Mouse (Mus musculus): ENCODE measurements around the gene Unc13b. TPM values are rescaled to one million over a fixed set of nuclear protein-coding genes. Genes with fewer than 3 reads are reported as not detected.

The Unc13b gene
- polyA plus RNA-seq, 1 experiment from 2014 or later, result 3.9 TPM

- H3K9ac ChIP-seq, result no peak overlapping the region
- H3K4me1 ChIP-seq, result peaks cover 5% of the 10 kb centered on the region; the same call in 1 of the 2 replicates
- H3K4me3 ChIP-seq, result peak overlapping the region; percentile 68
- no peaks in the 10 kb centered on the region for H3K36me3 ChIP-seq
- H3K27me3 ChIP-seq, result peaks cover 31% of the 10 kb centered on the region
- WGBS, result 16% methylated on average over 8 of the region's 8 CpGs
- peak overlapping the region; percentile 97 for H3K4me2 ChIP-seq
- no peaks in the 10 kb centered on the region for H3K9me3 ChIP-seq
- no peak overlapping the region for H3K27ac ChIP-seq
- ATAC-seq (ENCODE audit: insufficient number of reproducible peaks, insufficient read depth, low FRiP score, low TSS enrichment, low read depth), result no peak
Observed at GRCm38 (mm10) chr4:43058392-43058752, 381 bp upstream of the Unc13b start.

DNA sequence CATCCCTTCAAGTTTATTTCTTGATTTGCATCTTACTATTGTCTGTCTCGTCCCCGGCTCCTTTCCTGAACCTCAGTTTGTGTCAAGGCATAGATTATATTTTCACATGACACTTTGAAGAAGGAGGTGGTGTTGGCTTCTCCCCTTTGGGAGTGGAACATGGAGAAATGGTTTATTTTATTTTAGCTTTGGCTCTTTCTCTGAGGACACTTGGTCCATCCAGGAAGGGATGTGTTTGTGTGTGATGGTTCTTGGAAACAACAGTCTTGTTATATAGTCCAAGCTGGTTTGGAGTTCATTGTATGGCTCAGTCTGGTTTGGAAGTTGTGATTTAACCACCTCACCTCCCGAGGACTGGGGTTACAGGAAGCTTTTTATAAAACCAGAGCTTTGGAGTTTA is 944 bp downstream of the Unc13b start:
- ATAC-seq (ENCODE audit: insufficient number of reproducible peaks, insufficient read depth, low FRiP score, low TSS enrichment, low read depth), result no peak
- no peaks in the 10 kb centered on the region for H3K36me3 ChIP-seq
- H3K4me3 ChIP-seq, result peak overlapping the region; percentile 68
- 36% methylated on average over 3 of the region's 3 CpGs for WGBS
- H3K4me2 ChIP-seq, result peak overlapping the region; percentile 97
- H3K27ac ChIP-seq, result no peak overlapping the region
- no peak overlapping the region; the same call in 1 of the 2 replicates for H3K9ac ChIP-seq
- H3K27me3 ChIP-seq, result peaks cover 31% of the 10 kb centered on the region
- peaks cover 5% of the 10 kb centered on the region; the same call in 1 of the 2 replicates for H3K4me1 ChIP-seq
- no peaks in the 10 kb centered on the region for H3K9me3 ChIP-seq

DNA sequence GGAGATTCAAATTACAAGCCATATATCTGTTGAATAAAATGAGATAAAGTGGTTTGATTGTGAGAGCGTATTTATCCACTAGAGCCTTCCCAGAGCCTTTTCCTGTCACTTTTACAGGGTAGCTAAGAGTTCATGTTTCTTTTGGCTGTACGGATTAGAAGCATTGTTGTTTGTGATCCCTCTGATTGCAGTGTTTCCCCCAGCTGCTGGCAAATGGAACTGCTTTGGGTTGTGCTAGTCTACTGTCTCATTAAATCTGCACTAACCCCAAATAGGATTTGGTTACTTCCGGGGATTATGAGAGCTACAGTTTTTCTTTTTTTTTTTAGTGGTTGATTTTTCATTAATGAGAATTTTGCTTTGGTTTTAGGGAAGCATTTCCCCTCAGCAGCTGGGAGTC is 1.5 kb downstream of the Unc13b start:
- ATAC-seq (ENCODE audit: insufficient number of reproducible peaks, insufficient read depth, low FRiP score, low TSS enrichment, low read depth), result no peak
- Histone ChIP-seq H3K27ac (no peak overlapping the region), H3K4me3 (no peak overlapping the region), H3K27me3 (peaks cover 31% of the 10 kb centered on the region), H3K4me1 (peaks cover 5% of the 10 kb centered on the region; the same call in 1 of the 2 replicates), H3K36me3 (no peaks in the 10 kb centered on the region), H3K9ac (no peak overlapping the region), H3K9me3 (no peaks in the 10 kb centered on the region), H3K4me2 (no peak overlapping the region)
- WGBS, result 38% methylated on average over 3 of the region's 3 CpGs

DNA sequence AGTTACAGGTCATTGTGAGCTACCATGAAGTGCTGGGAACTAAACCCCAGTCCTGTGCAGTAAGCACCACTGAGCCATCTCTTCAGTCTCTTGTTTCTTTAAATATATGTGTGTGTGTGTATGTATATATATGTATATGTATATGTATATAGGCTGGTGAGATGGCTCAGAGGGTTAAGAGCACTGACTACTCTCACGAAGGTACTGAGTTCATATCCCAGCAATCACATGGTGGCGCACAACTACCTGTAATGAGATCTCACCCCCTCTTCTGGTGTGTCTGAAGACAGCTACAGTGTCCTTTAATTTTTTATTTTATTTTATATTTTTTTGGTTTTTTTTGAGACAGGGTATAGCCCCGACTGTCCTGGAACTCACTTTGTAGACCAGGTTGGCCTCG is 6.7 kb downstream of the Unc13b start:
- Histone ChIP-seq H3K4me2 (no peak overlapping the region), H3K27ac (no peak overlapping the region), H3K9me3 (no peaks in the 10 kb centered on the region), H3K27me3 (peaks cover 8% of the 10 kb centered on the region), H3K4me3 (no peak overlapping the region), H3K4me1 (no peaks in the 10 kb centered on the region), H3K36me3 (no peaks in the 10 kb centered on the region), H3K9ac (no peak overlapping the region)
- 94% methylated on average over 4 of the region's 4 CpGs for WGBS
- ATAC-seq (ENCODE audit: insufficient number of reproducible peaks, insufficient read depth, low FRiP score, low TSS enrichment, low read depth), result no peak

DNA sequence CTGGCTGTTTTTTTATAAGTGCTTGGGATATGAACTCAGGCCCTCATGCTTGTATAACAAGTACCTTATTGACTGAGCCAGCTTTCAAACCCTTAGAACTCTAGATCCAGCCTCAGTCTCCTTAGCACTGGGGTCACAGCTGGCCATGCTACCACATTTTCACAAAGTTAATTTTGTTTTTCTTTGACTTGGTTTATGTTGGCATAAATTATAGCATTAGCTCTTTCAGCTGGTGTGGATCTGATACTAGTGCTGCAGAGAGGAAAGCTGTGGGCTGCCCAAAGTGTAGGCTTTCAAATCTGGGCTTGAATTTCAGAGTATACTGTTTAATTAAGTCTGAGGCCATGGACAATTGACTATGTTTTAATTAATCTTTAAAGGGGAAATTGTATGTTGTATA is 16.2 kb downstream of the Unc13b start:
- Histone ChIP-seq H3K9ac (no peak overlapping the region), H3K4me3 (no peak overlapping the region), H3K9me3 (no peaks in the 10 kb centered on the region), H3K4me2 (no peak overlapping the region), H3K27me3 (no peaks in the 10 kb centered on the region), H3K27ac (no peak overlapping the region), H3K4me1 (0 out of 2 replicates have a peak, but pooled peaks cover 2% of the 10 kb centered on the region), H3K36me3 (no peaks in the 10 kb centered on the region)
- no peak for ATAC-seq (ENCODE audit: insufficient number of reproducible peaks, insufficient read depth, low FRiP score, low TSS enrichment, low read depth)

- Histone ChIP-seq H3K36me3 (no peaks in the 10 kb centered on the region), H3K4me3 (no peak overlapping the region), H3K4me1 (0 out of 2 replicates have a peak, but pooled peaks cover 2% of the 10 kb centered on the region), H3K4me2 (no peak overlapping the region), H3K27ac (no peak overlapping the region), H3K27me3 (no peaks in the 10 kb centered on the region), H3K9me3 (no peaks in the 10 kb centered on the region), H3K9ac (no peak overlapping the region)
- WGBS, result 51% methylated on average over 7 of the region's 7 CpGs
- ATAC-seq (ENCODE audit: insufficient number of reproducible peaks, insufficient read depth, low FRiP score, low TSS enrichment, low read depth), result no peak
Observed at GRCm38 (mm10) chr4:43078071-43078718, 19.4 kb downstream of the Unc13b start.

GRCm38 (mm10) chr4:43082458-43082857 is 23.7 kb downstream of the Unc13b start:
- WGBS, result 66% methylated on average over 2 of the region's 2 CpGs
- Histone ChIP-seq H3K27ac (no peak overlapping the region), H3K4me3 (no peak overlapping the region), H3K4me1 (peaks cover 2% of the 10 kb centered on the region; the same call in 1 of the 2 replicates), H3K27me3 (no peaks in the 10 kb centered on the region), H3K9ac (no peak overlapping the region), H3K4me2 (no peak overlapping the region), H3K36me3 (no peaks in the 10 kb centered on the region), H3K9me3 (no peaks in the 10 kb centered on the region)
- no peak for ATAC-seq (ENCODE audit: insufficient number of reproducible peaks, insufficient read depth, low FRiP score, low TSS enrichment, low read depth)

- H3K4me3 ChIP-seq, result no peak overlapping the region
- H3K9ac ChIP-seq, result no peak overlapping the region
- no peaks in the 10 kb centered on the region for H3K27me3 ChIP-seq
- no peak overlapping the region for H3K27ac ChIP-seq
- no peak for ATAC-seq (ENCODE audit: insufficient number of reproducible peaks, insufficient read depth, low FRiP score, low TSS enrichment, low read depth)
- H3K9me3 ChIP-seq, result no peaks in the 10 kb centered on the region
- no peaks in the 10 kb centered on the region for H3K36me3 ChIP-seq
- 85% methylated on average over 2 of the region's 2 CpGs for WGBS
- no peaks in the 10 kb centered on the region; the same call in 1 of the 2 replicates for H3K4me1 ChIP-seq
- H3K4me2 ChIP-seq, result no peak overlapping the region
Observed at GRCm38 (mm10) chr4:43089950-43090349, 31.2 kb downstream of the Unc13b start.

- no peak overlapping the region for H3K9ac ChIP-seq
- H3K4me1 ChIP-seq, result no peaks in the 10 kb centered on the region; the same call in 1 of the 2 replicates
- no peak overlapping the region for H3K4me2 ChIP-seq
- no peak overlapping the region for H3K4me3 ChIP-seq
- 57% methylated on average over 4 of the region's 4 CpGs for WGBS
- no peaks in the 10 kb centered on the region for H3K27me3 ChIP-seq
- H3K36me3 ChIP-seq, result no peaks in the 10 kb centered on the region
- no peaks in the 10 kb centered on the region for H3K9me3 ChIP-seq
- no peak overlapping the region for H3K27ac ChIP-seq
- no peak for ATAC-seq (ENCODE audit: insufficient number of reproducible peaks, insufficient read depth, low FRiP score, low TSS enrichment, low read depth)
Observed at GRCm38 (mm10) chr4:43091183-43091582, 32.4 kb downstream of the Unc13b start.

DNA sequence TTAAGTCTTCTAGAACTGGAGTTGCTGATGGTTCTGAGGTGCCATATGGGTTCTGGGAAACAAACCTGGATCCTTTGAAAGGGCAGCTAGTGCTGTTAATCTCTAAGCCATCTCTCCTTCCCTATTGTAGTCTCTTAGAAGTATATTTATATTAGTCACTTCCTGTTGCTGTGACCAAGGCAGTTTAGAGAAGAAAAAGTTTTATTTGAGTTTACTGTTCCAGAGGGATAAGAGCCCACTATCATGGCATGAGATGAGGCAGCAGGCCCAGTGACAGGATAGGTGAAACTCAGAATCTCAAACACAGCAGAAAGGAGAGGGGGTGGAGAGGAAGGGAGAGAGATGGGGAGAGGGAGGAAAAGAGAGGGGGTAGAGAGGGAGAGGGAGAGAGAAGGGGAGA is 54.7 kb downstream of the Unc13b start:
- no peak overlapping the region for H3K27ac ChIP-seq
- H3K9ac ChIP-seq, result no peak overlapping the region
- ATAC-seq (ENCODE audit: insufficient number of reproducible peaks, insufficient read depth, low FRiP score, low TSS enrichment, low read depth), result no peak
- no peaks in the 10 kb centered on the region for H3K27me3 ChIP-seq
- no peak overlapping the region for H3K4me2 ChIP-seq
- H3K9me3 ChIP-seq, result no peaks in the 10 kb centered on the region
- H3K4me3 ChIP-seq, result no peak overlapping the region
- H3K36me3 ChIP-seq, result no peaks in the 10 kb centered on the region
- H3K4me1 ChIP-seq, result no peaks in the 10 kb centered on the region

GRCm38 (mm10) chr4:43114512-43114911 is 55.8 kb downstream of the Unc13b start:
- Histone ChIP-seq H3K27ac (no peak overlapping the region), H3K27me3 (no peaks in the 10 kb centered on the region), H3K36me3 (no peaks in the 10 kb centered on the region), H3K9me3 (no peaks in the 10 kb centered on the region), H3K4me1 (no peaks in the 10 kb centered on the region), H3K9ac (no peak overlapping the region), H3K4me2 (no peak overlapping the region), H3K4me3 (no peak overlapping the region)
- WGBS, result 80% methylated on average over 2 of the region's 2 CpGs
- no peak for ATAC-seq (ENCODE audit: insufficient number of reproducible peaks, insufficient read depth, low FRiP score, low TSS enrichment, low read depth)

- H3K4me3 ChIP-seq, result no peak overlapping the region
- no peaks in the 10 kb centered on the region for H3K9me3 ChIP-seq
- WGBS, result 15% methylated on average over 2 of the region's 2 CpGs
- H3K4me1 ChIP-seq, result no peaks in the 10 kb centered on the region
- no peaks in the 10 kb centered on the region for H3K27me3 ChIP-seq
- H3K4me2 ChIP-seq, result no peak overlapping the region
- no peak for ATAC-seq (ENCODE audit: insufficient number of reproducible peaks, insufficient read depth, low FRiP score, low TSS enrichment, low read depth)
- H3K9ac ChIP-seq, result no peak overlapping the region
- H3K27ac ChIP-seq, result no peak overlapping the region
- no peaks in the 10 kb centered on the region for H3K36me3 ChIP-seq
Observed at GRCm38 (mm10) chr4:43114946-43115345, 56.2 kb downstream of the Unc13b start.

Measured in embryonic facial prominence, embryonic 13.5 days (tissue).